Mouse (Mus musculus) kidney, embryonic 16.5 days (tissue): ENCODE data around the gene Golt1b. TPM values are rescaled to one million over a fixed set of nuclear protein-coding genes. Genes with fewer than 3 reads are reported as not detected.
A peak's percentile ranks its signal among the peaks of the same experiment; 100 is the strongest.

Experiments used
- ATAC-seq: fragments of 200-750 bp; cut with Nextera tagmentation; 2 replicates; pipeline ENCODE4 v1.8.0; 2017; ENCODE audit warnings: moderate TSS enrichment; ENCODE audit not compliant: low FRiP score, low TSS enrichment
- H3K27ac ChIP-seq: fragments of 300-500 bp; sonication (generic); 2 replicates; pipeline ENCODE4 v1.5.1; 2014; ENCODE audit warnings: low read length
- H3K27me3 ChIP-seq: fragments of 300-500 bp; sonication (generic); 2 replicates; pipeline ENCODE4 v1.6.1; 2014; ENCODE audit warnings: low read length, control low read depth, mixed read lengths; ENCODE audit not compliant: insufficient read depth
- H3K36me3 ChIP-seq: fragments of 300-500 bp; sonication (generic); 2 replicates; pipeline ENCODE4 v1.6.1; 2014; ENCODE audit warnings: low read length, control low read depth, mixed read lengths; ENCODE audit not compliant: insufficient read depth
- H3K4me1 ChIP-seq: fragments of 300-500 bp; sonication (generic); 2 replicates; pipeline ENCODE4 v1.6.1; 2014; ENCODE audit warnings: low read length, control low read depth, mixed read lengths; ENCODE audit not compliant: insufficient read depth
- H3K4me2 ChIP-seq: fragments of 300-500 bp; sonication (generic); replicated peaks from 2 replicates; pipeline ENCODE4 v1.6.1; 2014; ENCODE audit warnings: low read depth, low read length
- H3K4me3 ChIP-seq: fragments of 300-500 bp; sonication (generic); 2 replicates; pipeline ENCODE4 v1.5.1; 2014; ENCODE audit warnings: mild to moderate bottlenecking, low read length
- H3K9ac ChIP-seq: fragments of 300-500 bp; sonication (generic); replicated peaks from 2 replicates; pipeline ENCODE4 v1.6.1; 2014; ENCODE audit warnings: low read length
- H3K9me3 ChIP-seq: fragments of 300-500 bp; sonication (generic); 2 replicates; pipeline ENCODE4 v1.6.1; 2016; ENCODE audit warnings: low read length, control low read depth
- WGBS: fragments of 180-500 bp; shearing (Covaris S2); extraction: QIAGEN DNeasy Blood & Tissue Kit; methylation state at CpG from one replicate; pipeline ENCODE4 v1.1.7; 2014; 5-methylcytosine and 5-hydroxymethylcytosine counted together
- polyA plus RNA-seq: library from polyadenylated mRNA; unstranded; fragments of >200 nt; fragmentation: Nextera tagmentation; extraction: Ambion mirVana; gene quantifications from 2 replicates; pipeline ENCODE4 v1.2.1, GENCODE M21; 2015

Gene Golt1b
- polyA plus RNA-seq, 1 experiment from 2014 or later: 101 TPM

DNA sequence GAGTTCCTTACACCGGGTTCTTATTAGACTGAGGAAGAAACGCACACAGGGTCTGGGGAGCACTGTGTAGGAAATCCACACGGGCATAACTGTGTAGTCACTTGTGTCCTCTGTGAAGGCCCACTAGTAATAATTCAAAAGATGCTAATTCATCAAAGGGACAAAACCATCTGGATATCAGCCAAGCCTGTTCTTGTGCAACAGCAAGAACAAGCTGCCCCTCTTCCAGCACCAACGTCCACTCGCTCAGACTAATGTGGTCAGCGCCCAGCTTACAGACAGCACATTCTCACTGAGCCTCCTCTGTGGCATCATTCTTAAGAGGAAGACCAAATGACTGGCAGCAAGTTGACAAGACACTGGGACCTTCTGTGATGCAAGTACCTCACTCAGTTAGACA is 7.1 kb upstream of the Golt1b start:
- H3K4me2 ChIP-seq: no peak overlapping the region
- 0 out of 2 replicates have a peak, but pooled peaks cover 7% of the 10 kb centered on the region for H3K36me3 ChIP-seq
- H3K9ac ChIP-seq: no peak overlapping the region
- H3K27me3 ChIP-seq: no peaks in the 10 kb centered on the region
- WGBS: 88% methylated on average over 6 of the region's 6 CpGs
- H3K4me1 ChIP-seq: no peaks in the 10 kb centered on the region
- no peaks in the 10 kb centered on the region for H3K9me3 ChIP-seq
- H3K4me3 ChIP-seq: no peak overlapping the region
- no peak for ATAC-seq
- no peak overlapping the region for H3K27ac ChIP-seq

DNA sequence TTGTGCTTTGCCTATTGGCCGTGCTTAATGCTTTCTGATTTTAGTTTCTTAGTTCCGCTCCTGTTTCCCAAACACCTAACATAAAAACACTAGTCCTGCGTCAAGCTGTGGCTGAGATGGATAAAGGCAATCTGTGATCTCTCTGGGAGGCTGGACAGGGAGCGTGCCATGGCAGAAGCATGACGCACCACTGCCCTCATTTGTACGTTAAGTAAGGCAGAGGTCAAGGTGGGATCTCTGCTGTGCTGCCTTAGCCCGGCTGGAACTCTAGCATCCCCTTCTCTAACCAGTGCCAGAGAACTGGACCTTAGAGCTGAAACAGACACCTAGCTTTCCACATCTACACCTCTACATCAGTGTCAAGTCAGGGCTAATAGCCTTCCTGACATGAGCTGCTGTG is 5.4 kb upstream of the Golt1b start:
- no peak overlapping the region for H3K27ac ChIP-seq
- 84% methylated on average over 7 of the region's 7 CpGs for WGBS
- no peak for ATAC-seq

DNA sequence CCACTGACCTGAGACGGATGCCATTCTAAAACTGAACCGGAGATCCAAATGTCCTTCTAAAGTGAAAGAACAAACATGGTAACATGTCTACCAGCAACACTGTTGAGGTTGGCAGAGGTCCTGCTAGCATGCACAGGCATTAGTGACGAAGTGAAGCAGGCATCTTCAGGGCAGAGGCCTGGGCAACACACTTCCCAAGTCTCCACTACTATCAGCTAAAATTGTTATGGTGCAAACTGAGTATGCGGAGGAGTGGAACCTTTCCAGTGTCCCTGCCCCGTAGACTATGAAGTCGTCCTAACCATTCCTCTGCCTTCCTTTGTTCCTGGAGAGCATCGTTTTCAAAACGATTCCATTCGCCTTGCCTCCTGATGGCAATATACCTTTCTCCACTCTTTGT is 2.5 kb upstream of the Golt1b start:
- no peaks in the 10 kb centered on the region for H3K36me3 ChIP-seq
- no peaks in the 10 kb centered on the region for H3K27me3 ChIP-seq
- 83% methylated on average over 9 of the region's 9 CpGs for WGBS
- no peak for ATAC-seq
- H3K9ac ChIP-seq: no peak overlapping the region
- no peak overlapping the region for H3K27ac ChIP-seq
- no peak overlapping the region for H3K4me2 ChIP-seq
- H3K4me1 ChIP-seq: peaks cover 18% of the 10 kb centered on the region
- no peak overlapping the region for H3K4me3 ChIP-seq
- no peaks in the 10 kb centered on the region for H3K9me3 ChIP-seq

More for the DNA sequence above, 5.4 kb upstream of the Golt1b start:
- Histone ChIP-seq H3K27me3 (no peaks in the 10 kb centered on the region), H3K4me3 (no peak overlapping the region), H3K4me2 (no peak overlapping the region), H3K36me3 (no peaks in the 10 kb centered on the region), H3K9me3 (no peaks in the 10 kb centered on the region), H3K4me1 (peaks cover 6% of the 10 kb centered on the region), H3K9ac (no peak overlapping the region)

DNA sequence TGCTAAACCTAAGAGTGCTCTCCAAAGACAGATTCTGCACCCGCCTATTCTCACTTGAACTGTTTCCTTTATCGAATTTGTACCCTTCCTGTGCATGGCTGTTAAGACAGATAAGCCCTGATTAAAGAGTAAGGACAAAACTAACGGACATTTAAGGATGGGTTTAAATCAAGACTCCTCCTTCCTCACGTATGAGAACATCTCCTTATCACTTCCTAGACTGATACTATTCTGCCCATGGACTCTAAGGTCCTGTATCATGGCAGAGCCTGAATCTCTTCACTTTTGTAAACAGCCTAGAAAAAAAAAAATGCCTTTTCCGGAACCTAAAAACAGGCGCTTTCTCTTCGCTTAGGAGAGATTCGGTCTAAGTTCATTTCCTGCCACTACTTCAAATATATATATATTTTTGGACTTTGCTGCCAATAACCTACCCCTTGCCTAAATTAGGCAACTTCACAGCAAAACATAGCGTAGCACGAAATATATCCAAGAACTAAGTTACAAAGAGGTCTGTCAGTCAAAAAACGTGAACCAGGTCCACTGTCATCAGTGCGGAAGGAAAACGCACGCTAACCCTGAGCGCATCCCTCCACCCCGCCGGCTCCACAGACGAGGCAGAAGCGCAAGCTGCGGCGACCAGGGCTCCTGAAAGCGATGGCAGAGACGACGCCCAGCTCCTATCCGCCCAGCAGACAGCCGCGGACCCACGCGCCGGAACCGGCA is 573 bp upstream of the Golt1b start:
- Histone ChIP-seq H3K27ac (no peak overlapping the region), H3K27me3 (no peaks in the 10 kb centered on the region), H3K4me3 (peak overlapping the region; percentile 99), H3K9ac (peak overlapping the region; percentile 73), H3K9me3 (no peaks in the 10 kb centered on the region), H3K4me2 (peak overlapping the region; percentile 77), H3K4me1 (peaks cover 18% of the 10 kb centered on the region), H3K36me3 (no peaks in the 10 kb centered on the region)
- peak; percentile 77; the same call in 1 of the 2 replicates for ATAC-seq
- WGBS: 4% methylated on average over 31 of the region's 31 CpGs

DNA sequence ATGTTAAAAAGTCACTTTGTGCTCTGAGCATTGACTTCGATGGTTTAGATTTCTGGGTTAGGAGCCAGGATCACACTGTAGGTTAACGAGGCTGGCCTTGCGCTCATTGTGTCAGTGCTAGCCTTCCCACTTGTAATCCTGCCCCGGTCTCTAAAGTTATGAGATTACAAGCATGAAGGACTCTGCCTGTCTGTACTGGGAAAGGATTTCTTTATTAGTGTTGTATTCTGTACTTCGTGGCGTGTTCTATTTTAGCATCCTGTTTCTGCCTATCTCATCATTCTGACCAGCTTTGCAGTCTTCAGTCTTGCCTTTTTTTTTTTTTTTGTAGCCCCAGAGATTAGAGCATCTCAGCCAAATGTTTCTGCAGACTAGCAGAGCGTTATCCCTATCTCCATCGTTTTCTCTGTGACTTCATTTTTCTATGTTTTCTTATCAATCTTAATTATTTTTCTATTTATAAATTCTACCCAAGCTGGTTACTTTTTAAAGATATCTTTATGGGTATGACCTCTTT is 792 bp downstream of the Golt1b start:
- H3K4me3 ChIP-seq: peak overlapping the region; percentile 99
- peak overlapping the region; percentile 94 for H3K9ac ChIP-seq
- H3K27me3 ChIP-seq: no peaks in the 10 kb centered on the region
- peaks cover under 1% of the 10 kb centered on the region; the same call in 1 of the 2 replicates for H3K36me3 ChIP-seq
- H3K27ac ChIP-seq: no peak overlapping the region
- peak overlapping the region; percentile 68 for H3K4me2 ChIP-seq
- H3K9me3 ChIP-seq: no peaks in the 10 kb centered on the region
- ATAC-seq: no peak
- H3K4me1 ChIP-seq: peaks cover 18% of the 10 kb centered on the region
- 18% methylated on average over 8 of the region's 8 CpGs for WGBS

DNA sequence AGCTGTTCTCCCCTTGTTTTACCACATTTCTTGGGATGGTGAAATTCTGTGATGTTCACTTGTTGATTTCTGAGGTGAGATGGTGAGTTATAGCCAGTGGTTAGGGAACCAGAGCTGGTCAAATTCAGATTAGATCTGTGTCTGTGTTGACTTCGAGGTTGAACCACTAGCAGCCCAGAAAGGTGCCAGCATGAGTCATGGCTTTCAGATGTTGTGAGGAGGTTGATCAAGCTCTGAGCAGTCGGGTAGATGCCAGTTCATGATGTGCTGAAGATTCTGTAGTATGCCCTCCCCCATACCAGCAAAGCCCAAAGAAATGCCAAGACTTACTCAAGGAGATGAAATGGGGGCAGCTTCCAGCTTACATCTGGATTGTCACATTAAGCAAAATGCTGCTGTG is 2.1 kb downstream of the Golt1b start:
- Histone ChIP-seq H3K4me2 (no peak overlapping the region), H3K9ac (no peak overlapping the region), H3K36me3 (peaks cover 10% of the 10 kb centered on the region; the same call in 1 of the 2 replicates), H3K27ac (no peak overlapping the region), H3K9me3 (no peaks in the 10 kb centered on the region), H3K27me3 (no peaks in the 10 kb centered on the region), H3K4me3 (no peak overlapping the region), H3K4me1 (peaks cover 18% of the 10 kb centered on the region)
- ATAC-seq: no peak
- WGBS: 80% methylated on average over 2 of the region's 2 CpGs

DNA sequence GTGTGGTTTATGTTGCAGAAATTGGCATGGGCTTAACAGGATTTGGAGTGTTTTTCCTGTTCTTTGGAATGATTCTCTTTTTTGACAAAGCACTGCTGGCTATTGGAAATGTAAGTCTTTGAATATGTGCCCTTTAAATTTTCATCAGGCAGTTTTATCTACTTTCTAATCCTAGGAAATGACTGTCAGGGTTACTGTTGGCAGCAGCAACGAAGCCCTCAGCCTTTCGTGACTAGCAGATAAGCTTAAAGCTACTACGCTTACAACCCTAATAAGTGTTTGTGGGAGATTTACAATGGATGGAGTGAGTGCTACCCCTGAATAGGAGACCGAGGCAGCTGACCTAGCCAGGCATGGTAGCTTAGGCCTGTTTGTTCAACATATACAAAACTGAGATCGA is 5.3 kb downstream of the Golt1b start:
- H3K4me2 ChIP-seq: no peak overlapping the region
- H3K9ac ChIP-seq: no peak overlapping the region
- H3K4me1 ChIP-seq: peaks cover 12% of the 10 kb centered on the region
- 78% methylated on average over 5 of the region's 5 CpGs for WGBS
- no peak overlapping the region for H3K4me3 ChIP-seq
- peaks cover 35% of the 10 kb centered on the region for H3K36me3 ChIP-seq
- ATAC-seq: no peak
- no peaks in the 10 kb centered on the region for H3K27me3 ChIP-seq
- no peak overlapping the region for H3K27ac ChIP-seq
- no peaks in the 10 kb centered on the region for H3K9me3 ChIP-seq

DNA sequence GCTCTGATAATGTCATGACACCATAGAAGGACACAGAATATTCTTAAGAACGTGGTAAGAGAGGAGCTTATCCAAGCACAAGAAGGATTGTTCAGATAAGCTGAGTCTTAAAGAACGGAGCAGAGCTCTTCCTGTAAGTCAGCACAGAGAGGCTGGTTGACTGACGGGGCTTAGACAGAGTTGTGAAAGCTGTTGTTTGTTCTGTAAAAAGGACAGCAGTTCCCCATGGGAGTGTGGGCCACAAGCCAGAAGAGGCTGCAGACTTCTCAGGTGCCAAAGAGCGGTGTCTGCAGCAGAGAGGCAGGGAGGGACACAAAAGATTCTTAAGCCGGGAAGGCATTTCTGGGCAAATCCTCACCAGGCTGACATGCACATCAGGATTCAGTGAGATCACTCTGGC is 7.6 kb downstream of the Golt1b start:
- ATAC-seq: no peak
- peaks cover 35% of the 10 kb centered on the region for H3K36me3 ChIP-seq
- H3K4me1 ChIP-seq: no peaks in the 10 kb centered on the region
- H3K9me3 ChIP-seq: no peaks in the 10 kb centered on the region
- no peak overlapping the region for H3K4me2 ChIP-seq
- H3K27ac ChIP-seq: no peak overlapping the region
- H3K9ac ChIP-seq: no peak overlapping the region
- H3K4me3 ChIP-seq: no peak overlapping the region
- no peaks in the 10 kb centered on the region for H3K27me3 ChIP-seq
- WGBS: 89% methylated on average over 5 of the region's 5 CpGs

DNA sequence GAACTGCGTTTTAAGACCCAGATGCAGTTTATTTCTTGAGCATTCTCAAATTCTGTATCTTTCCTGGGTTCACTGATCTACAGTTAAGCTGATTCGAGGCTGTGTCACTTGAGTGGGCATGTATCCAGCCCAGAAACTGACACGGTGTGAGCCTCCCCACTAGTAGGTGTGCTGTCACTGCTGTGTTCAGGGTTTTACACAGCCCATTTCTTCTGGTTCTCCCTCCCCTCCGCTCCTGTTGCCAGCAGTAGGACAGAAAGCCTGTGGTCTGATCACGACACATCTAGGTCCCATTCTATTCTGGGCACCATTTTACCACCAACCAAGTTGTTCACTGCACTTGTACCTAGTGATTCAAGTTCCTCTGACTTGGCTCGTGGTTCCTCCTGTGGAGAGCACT is 8.7 kb downstream of the Golt1b start:
- 91% methylated on average over 6 of the region's 6 CpGs for WGBS

DNA sequence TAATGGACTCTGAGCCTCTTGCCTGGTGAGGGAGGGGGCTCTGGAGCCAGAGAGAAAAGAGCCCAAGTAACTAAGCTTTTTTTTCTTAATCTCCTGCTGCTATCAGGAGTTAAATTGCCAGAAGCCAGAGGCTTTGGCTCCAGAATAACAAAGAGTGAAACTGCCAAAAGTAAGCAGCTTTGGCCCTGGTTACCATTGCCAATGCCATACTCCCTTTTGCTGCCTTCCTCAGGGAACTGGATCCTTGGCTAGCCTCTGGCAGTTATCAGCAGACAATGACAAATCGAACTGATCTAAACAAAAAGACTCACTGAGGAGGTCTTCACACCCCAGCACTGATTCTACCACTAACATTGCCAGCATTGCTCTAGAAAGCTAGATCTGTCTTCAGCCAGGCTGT is 24.1 kb downstream of the Golt1b start:
- Histone ChIP-seq H3K36me3 (no peaks in the 10 kb centered on the region), H3K27me3 (peaks cover 30% of the 10 kb centered on the region), H3K4me1 (peaks cover 5% of the 10 kb centered on the region; the same call in 1 of the 2 replicates), H3K4me3 (no peak overlapping the region), H3K27ac (no peak overlapping the region), H3K4me2 (no peak overlapping the region), H3K9me3 (no peaks in the 10 kb centered on the region), H3K9ac (no peak overlapping the region)
- ATAC-seq: no peak
- 46% methylated on average over 1 of the region's 1 CpGs for WGBS

More for the DNA sequence above, 8.7 kb downstream of the Golt1b start:
- Histone ChIP-seq H3K36me3 (peaks cover 43% of the 10 kb centered on the region), H3K27me3 (no peaks in the 10 kb centered on the region), H3K9me3 (no peaks in the 10 kb centered on the region), H3K9ac (no peak overlapping the region), H3K4me1 (no peaks in the 10 kb centered on the region), H3K27ac (no peak overlapping the region), H3K4me3 (no peak overlapping the region), H3K4me2 (no peak overlapping the region)
- ATAC-seq: no peak
